Mouse (Mus musculus) kidney, embryonic 16.5 days (tissue): ENCODE measurements around the gene Fars2. TPM values are rescaled to one million over a fixed set of nuclear protein-coding genes. Genes with fewer than 3 reads are reported as not detected.
"Not testable (repeated sequence)": the region's sequence is repeated elsewhere in the genome, so short reads cannot be mapped to it uniquely, and the experiment has no call there.

Source experiments
- ATAC-seq: fragments of 200-750 bp; cut with Nextera tagmentation; 2 replicates; pipeline ENCODE4 v1.8.0; 2017; ENCODE audit warnings: moderate TSS enrichment; ENCODE audit not compliant: low FRiP score, low TSS enrichment
- H3K27ac ChIP-seq: fragments of 300-500 bp; sonication (generic); 2 replicates; pipeline ENCODE4 v1.5.1; 2014; ENCODE audit warnings: low read length
- H3K27me3 ChIP-seq: fragments of 300-500 bp; sonication (generic); 2 replicates; pipeline ENCODE4 v1.6.1; 2014; ENCODE audit warnings: low read length, control low read depth, mixed read lengths; ENCODE audit not compliant: insufficient read depth
- H3K36me3 ChIP-seq: fragments of 300-500 bp; sonication (generic); 2 replicates; pipeline ENCODE4 v1.6.1; 2014; ENCODE audit warnings: low read length, control low read depth, mixed read lengths; ENCODE audit not compliant: insufficient read depth
- H3K4me1 ChIP-seq: fragments of 300-500 bp; sonication (generic); 2 replicates; pipeline ENCODE4 v1.6.1; 2014; ENCODE audit warnings: low read length, control low read depth, mixed read lengths; ENCODE audit not compliant: insufficient read depth
- H3K4me2 ChIP-seq: fragments of 300-500 bp; sonication (generic); replicated peaks from 2 replicates; pipeline ENCODE4 v1.6.1; 2014; ENCODE audit warnings: low read depth, low read length
- H3K4me3 ChIP-seq: fragments of 300-500 bp; sonication (generic); 2 replicates; pipeline ENCODE4 v1.5.1; 2014; ENCODE audit warnings: mild to moderate bottlenecking, low read length
- H3K9ac ChIP-seq: fragments of 300-500 bp; sonication (generic); replicated peaks from 2 replicates; pipeline ENCODE4 v1.6.1; 2014; ENCODE audit warnings: low read length
- H3K9me3 ChIP-seq: fragments of 300-500 bp; sonication (generic); 2 replicates; pipeline ENCODE4 v1.6.1; 2016; ENCODE audit warnings: low read length, control low read depth
- WGBS: fragments of 180-500 bp; shearing (Covaris S2); extraction: QIAGEN DNeasy Blood & Tissue Kit; methylation state at CpG from one replicate; pipeline ENCODE4 v1.1.7; 2014; 5-methylcytosine and 5-hydroxymethylcytosine counted together
- polyA plus RNA-seq: library from polyadenylated mRNA; unstranded; fragments of >200 nt; fragmentation: Nextera tagmentation; extraction: Ambion mirVana; gene quantifications from 2 replicates; pipeline ENCODE4 v1.2.1, GENCODE M21; 2015

Fars2 gene
- polyA plus RNA-seq, 1 experiment from 2014 or later, result 48.6 TPM

DNA sequence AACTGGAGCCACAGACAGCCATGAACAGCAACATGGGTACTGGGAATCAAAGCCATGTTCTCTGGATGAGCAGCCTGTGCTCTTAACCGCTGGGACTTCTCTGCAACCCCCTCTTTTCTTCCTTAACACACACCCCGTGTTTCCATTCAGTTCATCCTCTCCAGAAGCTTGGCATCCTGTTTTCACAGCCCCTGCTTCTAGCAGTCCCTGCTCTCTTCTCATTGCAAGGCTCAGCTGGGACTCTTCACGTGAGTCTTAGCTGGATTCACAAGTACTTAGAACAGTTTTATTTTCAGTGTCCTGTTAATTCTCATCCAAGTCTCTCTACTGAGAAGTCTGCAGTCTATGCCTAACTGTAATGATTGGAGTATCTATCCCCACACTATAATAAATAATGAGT lies 334.2 kb downstream of the Fars2 start:
- H3K36me3 ChIP-seq, result no peaks in the 10 kb centered on the region
- no peak overlapping the region for H3K9ac ChIP-seq
- 69% methylated on average over 3 of the region's 3 CpGs for WGBS
- H3K27me3 ChIP-seq, result no peaks in the 10 kb centered on the region
- no peak overlapping the region for H3K27ac ChIP-seq
- H3K4me1 ChIP-seq, result no peaks in the 10 kb centered on the region
- no peak for ATAC-seq
- H3K9me3 ChIP-seq, result no peaks in the 10 kb centered on the region
- H3K4me2 ChIP-seq, result no peak overlapping the region
- no peak overlapping the region for H3K4me3 ChIP-seq

DNA sequence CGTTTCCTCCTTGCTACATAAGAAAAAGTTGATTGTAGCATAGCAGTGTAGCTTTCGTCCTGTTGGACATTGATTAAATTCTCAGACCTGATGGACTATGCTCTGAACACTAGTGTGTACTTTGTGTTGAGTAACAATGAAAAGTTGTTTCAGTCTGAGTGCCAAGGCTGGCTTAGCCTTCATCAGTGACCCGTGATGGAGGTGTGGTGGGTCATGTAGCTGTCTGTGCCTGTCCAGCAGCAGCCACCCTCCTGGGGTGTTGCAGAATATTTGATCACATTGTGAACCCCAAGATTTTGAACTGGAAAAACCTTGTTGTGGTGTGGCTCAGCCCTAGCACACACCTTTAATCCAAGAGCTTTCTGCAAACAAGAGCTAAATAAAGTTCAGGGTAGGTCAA lies 343.3 kb downstream of the Fars2 start:
- WGBS, result 63% methylated on average over 3 of the region's 3 CpGs
- Histone ChIP-seq H3K36me3 (no peaks in the 10 kb centered on the region), H3K4me3 (no peak overlapping the region), H3K9me3 (no peaks in the 10 kb centered on the region), H3K9ac (no peak overlapping the region), H3K4me1 (peaks cover 4% of the 10 kb centered on the region; the same call in 1 of the 2 replicates), H3K27me3 (no peaks in the 10 kb centered on the region), H3K4me2 (no peak overlapping the region), H3K27ac (no peak overlapping the region)
- 0 out of 2 replicates have a peak, but pooled peaks have one; percentile 31 for ATAC-seq

- H3K4me3 ChIP-seq, result no peak overlapping the region
- no peaks in the 10 kb centered on the region for H3K36me3 ChIP-seq
- no peak overlapping the region for H3K4me2 ChIP-seq
- H3K9ac ChIP-seq, result no peak overlapping the region
- no peaks in the 10 kb centered on the region for H3K27me3 ChIP-seq
- H3K27ac ChIP-seq, result no peak overlapping the region
- ATAC-seq, result no peak
- no peaks in the 10 kb centered on the region for H3K9me3 ChIP-seq
- peaks cover 9% of the 10 kb centered on the region; the same call in 1 of the 2 replicates for H3K4me1 ChIP-seq
These were observed 346.5 kb downstream of the Fars2 start for GRCm38 (mm10) chr13:36463669-36464068.

GRCm38 (mm10) chr13:36466076-36466475 lies 348.9 kb downstream of the Fars2 start:
- H3K27ac ChIP-seq, H3K9ac ChIP-seq, H3K9me3 ChIP-seq, H3K4me1 ChIP-seq, H3K36me3 ChIP-seq, H3K27me3 ChIP-seq, H3K4me3 ChIP-seq, ATAC-seq, H3K4me2 ChIP-seq: not testable (repeated sequence)
- 81% methylated on average over 3 of the region's 3 CpGs for WGBS

- no peaks in the 10 kb centered on the region for H3K9me3 ChIP-seq
- H3K4me3 ChIP-seq, result no peak overlapping the region
- ATAC-seq, result peak; percentile 67; the same call in 1 of the 2 replicates
- no peak overlapping the region for H3K4me2 ChIP-seq
- 0 out of 2 replicates have a peak, but pooled peaks cover 5% of the 10 kb centered on the region for H3K4me1 ChIP-seq
- WGBS, result 72% methylated on average over 5 of the region's 5 CpGs
- H3K27me3 ChIP-seq, result no peaks in the 10 kb centered on the region
- no peak overlapping the region for H3K9ac ChIP-seq
- no peak overlapping the region for H3K27ac ChIP-seq
- no peaks in the 10 kb centered on the region for H3K36me3 ChIP-seq
These were observed 349.3 kb downstream of the Fars2 start for GRCm38 (mm10) chr13:36466515-36466921.

DNA sequence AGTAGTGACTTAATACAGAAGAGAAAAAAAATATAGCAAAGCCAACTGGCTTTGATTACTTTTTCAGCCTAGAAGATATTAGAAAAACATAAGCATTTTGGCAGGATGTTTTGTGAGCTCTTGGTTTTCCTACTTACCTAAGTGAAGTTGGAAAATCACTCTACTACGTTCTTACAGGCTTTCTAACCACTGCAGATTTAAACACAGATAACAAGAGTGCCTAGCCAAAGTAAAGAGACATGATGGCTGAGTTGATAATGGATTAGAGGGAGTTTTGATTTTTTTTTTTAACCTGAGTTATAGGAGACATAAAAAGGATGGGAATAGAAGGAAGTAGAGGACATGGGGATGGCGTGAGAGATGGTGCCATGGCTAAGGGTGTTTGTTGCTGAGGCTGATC lies 350.6 kb downstream of the Fars2 start:
- Histone ChIP-seq H3K9me3 (no peaks in the 10 kb centered on the region), H3K36me3 (no peaks in the 10 kb centered on the region), H3K9ac (no peak overlapping the region), H3K4me1 (0 out of 2 replicates have a peak, but pooled peaks cover 8% of the 10 kb centered on the region), H3K27me3 (no peaks in the 10 kb centered on the region), H3K4me3 (no peak overlapping the region), H3K27ac (no peak overlapping the region), H3K4me2 (no peak overlapping the region)
- WGBS, result 64% methylated on average over 2 of the region's 2 CpGs
- ATAC-seq, result no peak

GRCm38 (mm10) chr13:36468963-36469362 lies 351.8 kb downstream of the Fars2 start:
- Histone ChIP-seq H3K4me2 (no peak overlapping the region), H3K36me3 (no peaks in the 10 kb centered on the region), H3K4me3 (no peak overlapping the region), H3K27ac (no peak overlapping the region), H3K4me1 (0 out of 2 replicates have a peak, but pooled peaks cover 8% of the 10 kb centered on the region), H3K9ac (no peak overlapping the region), H3K9me3 (no peaks in the 10 kb centered on the region), H3K27me3 (no peaks in the 10 kb centered on the region)
- WGBS, result 63% methylated on average over 2 of the region's 2 CpGs
- ATAC-seq, result no peak

GRCm38 (mm10) chr13:36469412-36470125 lies 352.4 kb downstream of the Fars2 start:
- 73% methylated on average over 2 of the region's 2 CpGs for WGBS
- Histone ChIP-seq H3K36me3 (no peaks in the 10 kb centered on the region), H3K9me3 (no peaks in the 10 kb centered on the region)

GRCm38 (mm10) chr13:36477648-36478047 lies 360.4 kb downstream of the Fars2 start:
- no peak overlapping the region for H3K27ac ChIP-seq
- 49% methylated on average over 5 of the region's 5 CpGs for WGBS
- no peak for ATAC-seq
- H3K9me3 ChIP-seq, result no peaks in the 10 kb centered on the region
- H3K9ac ChIP-seq, result no peak overlapping the region
- H3K36me3 ChIP-seq, result no peaks in the 10 kb centered on the region
- H3K4me3 ChIP-seq, result no peak overlapping the region
- H3K4me2 ChIP-seq, result no peak overlapping the region
- H3K27me3 ChIP-seq, result no peaks in the 10 kb centered on the region
- H3K4me1 ChIP-seq, result peaks cover 10% of the 10 kb centered on the region

More at GRCm38 (mm10) chr13:36469412-36470125, 352.4 kb downstream of the Fars2 start:
- H3K9ac ChIP-seq, result no peak overlapping the region
- ATAC-seq, result no peak
- H3K4me2 ChIP-seq, result no peak overlapping the region
- H3K27me3 ChIP-seq, result no peaks in the 10 kb centered on the region
- H3K27ac ChIP-seq, result no peak overlapping the region
- H3K4me1 ChIP-seq, result 0 out of 2 replicates have a peak, but pooled peaks cover 8% of the 10 kb centered on the region
- no peak overlapping the region for H3K4me3 ChIP-seq

- ATAC-seq, result peak; percentile 88
- Histone ChIP-seq H3K36me3 (no peaks in the 10 kb centered on the region), H3K4me2 (no peak overlapping the region), H3K9ac (no peak overlapping the region), H3K4me1 (peaks cover 10% of the 10 kb centered on the region), H3K27me3 (no peaks in the 10 kb centered on the region), H3K27ac (no peak overlapping the region), H3K9me3 (0 out of 2 replicates have a peak, but pooled peaks cover 3% of the 10 kb centered on the region), H3K4me3 (no peak overlapping the region)
- 23% methylated on average over 3 of the region's 3 CpGs for WGBS
These were observed 361.0 kb downstream of the Fars2 start for GRCm38 (mm10) chr13:36478243-36478642.
